Mouse (Mus musculus): Measurements from ENCODE around the gene Ppp2r5b. TPM values are rescaled to one million over a fixed set of nuclear protein-coding genes. Genes with fewer than 3 reads are reported as not detected.

Gene Ppp2r5b
- total RNA-seq (2022): 10 to 100 TPM; 34.2 to 39.2 (median 36.4) TPM

DNA sequence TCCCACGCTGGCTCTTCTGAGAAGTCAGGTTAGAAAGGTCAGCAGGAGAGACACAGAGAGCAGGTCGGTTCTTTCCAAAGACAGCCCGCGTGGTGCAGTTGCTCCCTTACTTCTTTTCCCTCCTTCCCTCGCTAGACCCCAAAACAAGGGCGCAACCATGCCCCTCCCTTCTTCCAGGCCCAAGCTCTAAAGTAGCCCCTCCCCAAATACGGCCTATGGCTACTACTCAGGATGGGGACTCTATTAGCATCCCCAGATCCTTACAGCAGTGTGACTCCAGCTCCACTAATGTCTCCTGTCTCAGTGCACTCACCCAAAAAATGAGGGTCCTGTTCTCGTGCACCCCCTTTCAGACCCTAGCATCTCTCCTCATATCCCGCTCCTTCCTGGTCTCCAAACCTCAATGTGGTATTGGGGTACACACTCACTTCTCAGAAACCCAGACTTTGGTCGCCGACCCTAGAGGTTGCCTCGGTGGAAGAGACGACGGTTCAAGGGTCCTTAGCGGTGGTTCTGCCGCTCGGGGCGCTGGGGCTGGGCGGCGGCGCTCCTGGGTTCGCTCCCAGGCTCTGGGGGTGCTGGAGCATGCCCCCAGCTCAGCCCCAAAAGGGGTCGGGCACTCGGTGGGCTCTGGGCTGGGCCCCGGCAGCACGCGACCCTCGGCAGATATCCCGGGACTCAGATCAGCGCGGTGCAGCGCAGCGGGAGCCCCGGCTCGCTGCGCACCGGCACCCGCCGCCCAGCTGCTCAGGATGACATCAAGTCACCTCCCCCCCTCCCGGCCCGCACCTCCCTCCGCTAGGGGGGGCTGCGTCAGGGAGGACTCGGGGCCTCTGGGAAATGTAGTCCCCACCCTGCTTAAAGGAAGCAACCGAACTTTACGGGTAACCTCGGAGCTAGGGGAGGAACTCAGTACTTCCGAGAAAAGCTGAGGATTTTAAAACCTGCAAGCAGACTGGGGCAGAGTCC, at the start of gene Ppp2r5b:
TSS of gene Ppp2r5b (minus strand) at position 789 of the 969 bp plus-strand sequence.
- DNase-seq (ENCODE audit: low spot score in 2 of 2): peak; percentile 93 to 96

DNA sequence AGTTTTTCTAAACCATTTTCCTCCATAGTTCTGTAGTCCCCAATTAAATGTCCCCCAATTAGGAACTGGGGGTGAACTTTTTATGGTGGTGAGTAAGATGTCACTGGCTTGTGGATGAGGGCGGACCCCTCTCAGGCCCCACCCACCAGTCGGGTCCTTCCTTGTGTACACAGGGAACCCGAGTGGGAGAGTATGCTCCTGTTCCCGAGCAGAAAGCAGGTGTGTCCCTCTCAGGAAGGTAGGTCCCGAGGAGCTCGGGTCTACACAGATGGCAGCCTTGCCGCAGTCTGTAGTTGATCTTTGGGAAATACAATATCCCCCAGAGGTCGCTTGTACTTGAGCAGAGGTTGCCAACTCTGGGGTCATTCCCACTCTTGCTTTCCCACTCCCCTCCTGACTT, 49.6 kb upstream of the Ppp2r5b start:
- no peak for DNase-seq (ENCODE audit: low spot score in 2 of 2)

DNA sequence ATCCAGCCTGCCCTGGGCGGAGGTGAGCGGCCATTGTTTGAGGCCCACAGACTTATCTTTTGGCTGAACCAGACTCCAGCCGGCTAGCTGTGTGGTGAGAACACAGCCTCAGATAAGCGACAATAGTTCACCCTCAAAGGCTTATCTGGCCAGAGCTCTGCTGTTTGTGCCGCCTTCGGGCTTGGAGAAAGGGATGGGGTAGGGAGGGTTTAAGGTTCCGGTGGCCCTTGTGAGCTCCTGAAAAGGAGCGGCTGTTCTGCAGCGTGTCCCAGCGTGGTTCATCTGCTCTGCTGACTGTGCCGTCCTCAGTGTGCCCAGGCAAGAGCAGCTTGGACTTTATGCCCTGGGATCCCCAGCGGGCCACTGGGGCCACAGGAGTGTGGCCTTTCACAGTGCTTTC, 48.8 kb upstream of the Ppp2r5b start:
- no peak for DNase-seq (ENCODE audit: low spot score in 2 of 2)

- DNase-seq (ENCODE audit: low spot score in 2 of 2): no peak
Measured at GRCm38 (mm10) chr19:6283001-6283400, 47.3 kb upstream of the Ppp2r5b start.

DNA sequence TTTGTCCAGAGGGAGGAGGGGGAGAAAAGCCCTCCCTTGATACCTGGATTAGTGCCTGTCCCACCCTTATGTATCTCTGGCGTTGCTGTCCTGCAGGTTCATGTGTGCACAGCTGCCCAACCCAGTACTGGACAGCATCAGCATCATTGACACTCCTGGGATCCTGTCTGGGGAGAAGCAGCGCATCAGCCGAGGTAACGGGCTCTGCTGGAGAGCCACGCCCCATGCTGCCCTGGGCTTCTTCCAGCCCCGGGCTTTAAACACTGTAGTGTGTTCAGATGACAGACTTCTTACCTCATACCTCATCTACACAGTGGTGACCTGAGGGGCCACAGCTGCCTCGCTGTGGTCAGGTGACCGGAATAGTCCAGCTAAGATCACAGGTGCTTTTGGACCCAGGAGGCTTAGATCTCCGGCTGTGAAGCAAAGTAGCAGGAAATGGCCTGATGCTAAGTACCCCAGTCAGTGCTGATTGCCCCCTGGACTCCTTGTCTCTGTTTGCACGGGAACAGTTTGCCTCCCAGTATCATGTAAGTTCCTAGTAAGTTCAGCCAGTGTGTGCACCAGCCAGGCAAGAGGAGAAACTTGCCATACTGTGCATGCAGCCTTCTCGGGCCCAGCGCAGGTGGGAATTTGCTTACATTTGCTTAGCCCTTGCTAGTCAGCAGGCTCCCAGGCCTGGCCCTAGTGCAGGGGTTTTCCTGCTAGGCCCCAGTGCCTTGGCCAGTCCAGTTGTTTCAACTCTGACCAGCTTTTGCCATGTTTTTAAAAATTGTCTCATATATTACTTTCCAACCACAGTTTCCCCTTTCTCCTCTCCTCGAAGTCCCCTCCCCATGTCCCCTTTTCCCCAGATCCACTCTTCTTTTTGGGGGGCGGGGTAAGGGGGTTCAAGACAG, 45.7 kb upstream of the Ppp2r5b start:
- no peak for DNase-seq (ENCODE audit: low spot score in 2 of 2)

DNA sequence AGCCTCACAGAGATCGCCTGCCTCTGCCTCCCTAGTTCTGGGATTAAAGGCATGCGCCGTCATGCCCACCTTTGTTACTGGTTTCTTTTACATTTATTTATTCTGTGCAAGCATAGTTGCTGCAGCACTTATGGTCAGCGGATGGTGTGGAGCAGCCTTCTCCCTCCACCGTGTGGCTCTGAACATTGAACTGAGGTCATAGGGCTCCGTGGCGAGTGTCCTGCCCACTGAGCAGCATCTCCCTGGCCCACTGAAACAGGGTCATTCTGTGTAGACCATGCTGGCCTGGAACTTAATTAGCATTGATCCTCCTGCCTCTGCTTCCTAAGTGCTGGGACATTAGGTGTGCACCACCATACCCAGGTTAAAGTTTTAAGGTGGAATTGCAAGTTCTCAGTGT, 44.9 kb upstream of the Ppp2r5b start:
- no peak for DNase-seq (ENCODE audit: low spot score in 2 of 2)

DNA sequence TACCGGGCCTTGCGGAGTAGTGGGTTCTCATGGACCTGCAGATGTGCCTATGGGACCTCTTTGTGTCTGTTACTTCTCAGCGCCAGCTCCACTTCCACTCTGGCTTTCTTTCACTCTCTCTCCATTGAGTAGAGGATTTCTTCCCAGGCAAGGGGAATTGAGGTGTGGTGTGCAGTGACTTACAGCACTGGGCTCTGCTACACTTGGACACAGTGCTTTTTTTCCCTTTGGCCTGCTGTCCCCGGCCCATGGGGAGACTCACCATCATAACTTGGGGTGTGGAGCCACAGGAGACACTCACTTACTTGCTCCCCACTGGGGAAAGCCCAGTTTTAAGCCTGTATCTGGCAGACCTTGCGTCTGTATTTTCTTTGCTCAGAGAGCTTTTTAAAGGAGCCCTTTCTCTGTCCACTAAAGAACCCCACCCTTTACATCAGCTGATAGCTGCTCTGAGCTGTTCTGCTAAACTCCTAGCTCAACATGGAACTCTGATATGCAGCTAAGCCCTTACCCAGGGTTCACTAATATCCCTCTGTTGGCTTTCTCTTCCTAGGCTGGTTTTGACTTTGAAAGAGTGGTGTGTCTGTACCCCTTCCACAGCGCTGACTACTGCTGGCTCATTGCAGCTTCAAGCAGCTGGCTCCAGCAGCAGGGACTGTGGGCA, 43.9 kb upstream of the Ppp2r5b start:
- no peak for DNase-seq (ENCODE audit: low spot score in 2 of 2)

GRCm38 (mm10) chr19:6278439-6279073, 42.9 kb upstream of the Ppp2r5b start:
- no peak for DNase-seq (ENCODE audit: low spot score in 2 of 2)

- peak; percentile 66 to 73 for DNase-seq (ENCODE audit: low spot score in 2 of 2)
Measured at GRCm38 (mm10) chr19:6277661-6278438, 42.2 kb upstream of the Ppp2r5b start.

- peak; percentile 99 for DNase-seq (ENCODE audit: low spot score in 2 of 2)
Measured at GRCm38 (mm10) chr19:6276426-6277421, 41.1 kb upstream of the Ppp2r5b start, which contains the start of gene Ehd1. Gene Ehd1, plus strand, starts transcription at chr19:6276725.

DNA sequence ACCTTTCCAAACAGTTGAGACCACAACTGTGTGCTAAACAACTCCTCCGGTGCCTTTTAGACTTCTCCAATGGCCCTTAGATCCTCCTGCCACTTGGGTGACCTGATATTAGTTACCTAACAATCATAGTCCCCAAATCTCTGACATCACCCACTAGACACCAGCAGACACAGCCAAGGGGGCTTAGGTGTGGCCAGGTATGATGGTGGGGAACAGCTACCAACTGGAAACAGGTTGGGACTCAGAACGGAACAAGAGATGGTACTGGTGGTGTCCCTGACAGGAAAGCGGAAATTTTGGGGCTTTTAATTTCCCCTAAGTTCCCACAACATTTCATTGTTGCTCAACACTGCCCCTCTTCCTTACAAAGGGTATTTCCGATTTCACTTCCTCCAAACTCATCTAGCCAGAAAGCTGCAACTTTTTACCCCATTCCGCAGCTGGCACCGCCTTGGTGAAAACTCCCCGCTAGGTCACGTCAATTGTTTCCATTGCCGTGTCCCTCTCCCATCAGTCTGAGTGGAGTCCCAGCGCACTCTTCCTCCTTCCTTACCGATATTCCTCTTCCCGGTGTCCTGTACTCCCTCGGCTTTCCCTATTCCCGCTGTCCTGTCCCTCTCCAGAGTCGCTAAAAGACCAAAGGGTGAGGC, 40.2 kb upstream of the Ppp2r5b start:
- DNase-seq (ENCODE audit: low spot score in 2 of 2): no peak

DNA sequence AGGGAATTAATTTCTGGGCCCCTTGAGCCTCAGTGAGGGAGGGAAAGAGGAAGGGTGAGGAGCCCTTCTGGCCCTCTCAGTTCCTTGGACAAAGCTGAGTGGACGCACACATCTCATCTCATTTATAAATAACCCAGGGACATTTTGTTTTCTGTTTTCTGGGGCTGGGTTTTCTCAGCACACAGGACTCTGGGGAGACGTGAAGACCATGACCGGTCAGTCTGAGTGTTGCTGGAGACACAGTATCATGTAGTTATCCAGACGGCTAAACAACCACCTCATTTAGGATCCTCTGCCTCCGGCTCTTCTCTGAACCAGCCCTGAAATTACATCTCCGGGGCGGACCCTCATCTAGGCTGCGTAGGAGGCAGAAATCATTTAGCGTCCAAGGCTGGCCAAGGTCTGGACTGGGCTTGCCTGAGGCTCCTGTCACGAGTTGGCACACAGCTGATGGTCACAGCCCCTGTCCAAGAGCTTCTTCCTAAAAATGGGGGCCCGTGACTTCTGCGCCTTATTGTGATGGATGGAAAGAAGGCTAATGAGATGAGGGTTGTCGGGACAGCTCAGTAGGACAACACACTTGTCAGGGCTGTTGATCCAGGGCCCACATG, 38.4 kb upstream of the Ppp2r5b start:
- no peak for DNase-seq (ENCODE audit: low spot score in 2 of 2)

DNA sequence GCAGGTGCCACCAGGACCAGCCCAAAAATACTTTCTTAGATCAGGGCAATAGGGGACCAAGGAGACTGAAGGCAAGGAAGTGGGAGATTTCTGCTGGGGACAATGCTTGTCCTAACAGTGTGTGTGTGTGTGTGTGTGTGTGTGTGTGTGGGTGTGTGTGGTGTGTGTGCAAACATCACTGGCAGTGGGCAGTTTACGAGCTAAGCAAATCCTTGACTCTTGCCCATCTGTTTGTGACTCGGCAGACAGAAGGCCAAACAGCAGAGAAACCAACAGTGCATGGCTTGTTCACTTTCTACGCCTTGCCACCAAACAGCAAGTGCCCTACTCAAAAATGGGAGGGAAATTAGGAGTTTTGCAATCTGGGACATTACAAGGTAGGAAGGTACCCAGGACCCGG, 37.9 kb upstream of the Ppp2r5b start:
- DNase-seq (ENCODE audit: low spot score in 2 of 2): no peak

GRCm38 (mm10) chr19:6272738-6273137, 37.1 kb upstream of the Ppp2r5b start:
- DNase-seq (ENCODE audit: low spot score in 2 of 2): no peak

- no peak for DNase-seq (ENCODE audit: low spot score in 2 of 2)
Measured at GRCm38 (mm10) chr19:6272053-6272452, 36.4 kb upstream of the Ppp2r5b start.

GRCm38 (mm10) chr19:6271206-6271605, 35.5 kb upstream of the Ppp2r5b start:
- DNase-seq (ENCODE audit: low spot score in 2 of 2): no peak

DNA sequence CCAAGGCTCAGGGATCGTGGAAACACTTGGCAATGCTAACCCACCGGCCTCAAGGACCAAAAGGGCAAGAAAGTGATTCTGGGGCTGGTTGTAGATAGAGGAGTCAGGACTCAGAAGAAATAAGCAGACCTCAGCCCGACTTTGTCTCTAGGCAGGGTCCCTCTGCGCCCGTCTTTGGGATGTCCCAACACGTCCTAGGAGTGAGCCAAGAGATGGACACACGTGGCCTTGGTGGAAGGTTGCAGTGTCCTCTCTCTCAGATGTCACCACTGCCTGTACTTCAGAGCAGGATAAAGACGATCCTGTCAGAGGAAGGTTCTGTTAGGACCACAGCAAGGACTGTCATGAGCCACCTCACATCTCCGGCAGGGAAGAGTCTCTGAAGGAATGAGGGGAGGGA, 35.0 kb upstream of the Ppp2r5b start:
- no peak for DNase-seq (ENCODE audit: low spot score in 2 of 2)
